Mouse (Mus musculus): ENCODE measurements at regions not wholly inside any gene's neighbourhood (a gene's known extent, or its start where the extent isn't known, plus 50 kb on each side); places are given as distances from the start of the nearest gene placed in this dataset.
A peak's percentile ranks its signal among the peaks of the same experiment; 100 is the strongest.

GRCm38 (mm10) chr15:15477702-15478101 lies 1250.9 kb upstream of the Cdh9 start:
- no peak for TF ChIP-seq SMC3 (IDR thresholded peaks at IDR 0.05; ENCODE audit: low read depth, low read length)
- TF ChIP-seq UBTF (IDR thresholded peaks at IDR 0.05; ENCODE audit: borderline replicate concordance, insufficient read depth, low read depth, low read length), result no peak
- peak; percentile 94 for TF ChIP-seq EP300 (IDR thresholded peaks at IDR 0.05; ENCODE audit: low read depth in 1 of 2, low read length in 2 of 2)
- TF ChIP-seq USF2 (IDR thresholded peaks at IDR 0.05; ENCODE audit: borderline replicate concordance in 1 of 2, insufficient read depth in 1 of 2, low read depth in 1 of 2, low read length in 2 of 2), result no peak
- no peak for TF ChIP-seq JUND (IDR thresholded peaks at IDR 0.05; ENCODE audit: low read depth, low read length)
- no peak; the same call in 1 of the 2 replicates for TF ChIP-seq ELF1 (IDR thresholded peaks at IDR 0.05; ENCODE audit: low read depth, low read length)
- no peak for TF ChIP-seq CTCF (IDR thresholded peaks at IDR 0.05 in 2 of 3, conservative IDR thresholded peaks at IDR 0.05 in 1 of 3; ENCODE audit: control insufficient read depth in 1 of 3, insufficient read depth in 1 of 3, low read depth in 2 of 3, low read length in 3 of 3, poor library complexity in 1 of 3, severe bottlenecking in 1 of 3)
- TF ChIP-seq MAX (IDR thresholded peaks at IDR 0.05; ENCODE audit: low read length), result no peak
- TF ChIP-seq MYC (IDR thresholded peaks at IDR 0.05; ENCODE audit: low read depth, low read length), result no peak
- no peak for TF ChIP-seq ZMIZ1 (IDR thresholded peaks at IDR 0.05; ENCODE audit: low read depth, low read length)
